Comparison of ENCODE assay signal across 21 mouse cellular contexts in the genomic region with DNA sequence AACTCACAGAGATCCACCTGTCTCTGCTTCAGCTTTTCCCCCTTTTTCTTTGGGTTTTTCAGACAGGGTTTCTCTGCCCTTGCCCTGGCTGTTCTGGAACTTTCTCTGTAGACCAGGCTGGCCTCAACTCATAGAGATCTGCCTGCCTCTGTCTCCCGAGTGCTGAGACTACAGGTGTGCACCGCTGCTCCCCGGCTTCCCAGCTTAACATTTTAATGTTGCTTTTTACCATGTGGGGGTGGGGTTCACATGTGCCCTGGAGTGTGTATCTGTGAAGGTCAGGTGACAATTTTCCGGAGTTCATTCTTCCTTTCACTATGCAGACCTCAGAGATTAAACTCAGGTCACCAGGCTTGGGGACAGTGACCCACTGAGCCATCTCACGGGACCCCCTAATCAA. TPM values are rescaled to one million over a fixed set of nuclear protein-coding genes. Genes with fewer than 3 reads are reported as not detected.
DNase-seq lines count a peak whose midpoint lies in the region; ATAC-seq lines count a peak whose summit lies in the region.
"Had no signal": no experiment of that assay in that cellular context is flagged by ENCODE, and none has a peak within 500 bp of the region (broad histone marks: within the 10 kb centered on the region; RNA-seq: fewer than 3 reads in every experiment).

No protein-coding gene starts in this region.

- ATAC-seq in heart, embryonic 12.5 days (ENCODE audit: insufficient number of reproducible peaks, low FRiP score), result no peak
- ATAC-seq: forebrain, embryonic 14.5 days; forebrain, embryonic 16.5 days had no signal

- no peak overlapping the region for H3K4me3 ChIP-seq in heart, embryonic 10.5 days
- no peak overlapping the region for H3K4me3 ChIP-seq in heart, embryonic 12.5 days
- H3K4me3 ChIP-seq: embryonic facial prominence, embryonic 13.5 days; embryonic facial prominence, embryonic 15.5 days; erythroblast, embryonic 14.5 days; forebrain, embryonic 10.5 days; forebrain, embryonic 12.5 days had no signal

- H3K9me3 ChIP-seq in heart, embryonic 10.5 days, result no peaks in the 10 kb centered on the region
- no peaks in the 10 kb centered on the region for H3K9me3 ChIP-seq in heart, embryonic 12.5 days (replicated peaks)
- H3K9me3 ChIP-seq: embryonic facial prominence, embryonic 13.5 days; embryonic facial prominence, embryonic 15.5 days; forebrain, embryonic 10.5 days; forebrain, embryonic 12.5 days had no signal

- peaks cover 9% of the 10 kb centered on the region for H3K36me3 ChIP-seq in heart, embryonic 10.5 days
- H3K36me3 ChIP-seq in heart, embryonic 12.5 days, result peaks cover 8% of the 10 kb centered on the region

- no peaks in the 10 kb centered on the region for H3K27me3 ChIP-seq in heart, embryonic 10.5 days (ENCODE audit: insufficient read depth, poor library complexity, severe bottlenecking)
- H3K27me3 ChIP-seq in heart, embryonic 12.5 days (replicated peaks), result no peaks in the 10 kb centered on the region
- H3K27me3 ChIP-seq: embryonic facial prominence, embryonic 13.5 days; embryonic facial prominence, embryonic 15.5 days; forebrain, embryonic 12.5 days had no signal

- H3K4me2 ChIP-seq in heart, embryonic 12.5 days, result no peak overlapping the region
- H3K4me2 ChIP-seq: embryonic facial prominence, embryonic 13.5 days; embryonic facial prominence, embryonic 15.5 days; forebrain, embryonic 12.5 days had no signal

- 79% methylated on average over 5 of the region's 5 CpGs for WGBS in heart, embryonic 10.5 days
- 77% methylated on average over 5 of the region's 5 CpGs for WGBS in heart, embryonic 12.5 days

- peaks cover 15% of the 10 kb centered on the region for H3K4me1 ChIP-seq in heart, embryonic 10.5 days
- peaks cover 14% of the 10 kb centered on the region for H3K4me1 ChIP-seq in heart, embryonic 12.5 days (replicated peaks)

- no peak overlapping the region for H3K27ac ChIP-seq in heart, embryonic 10.5 days
- H3K27ac ChIP-seq in heart, embryonic 12.5 days (ENCODE audit: poor library complexity, severe bottlenecking), result no peak overlapping the region
- H3K27ac ChIP-seq: embryonic facial prominence, embryonic 13.5 days; embryonic facial prominence, embryonic 15.5 days; forebrain, embryonic 10.5 days; forebrain, embryonic 12.5 days had no signal

- peak; percentile 20 for DNase-seq in cerebellum, adult 9-10 months
- no peak for DNase-seq in cerebellum, adult 11 months
- peak; percentile 30 for DNase-seq in heart, embryonic 10.5 days (ENCODE audit: low spot score)
- peak; percentile 88 for DNase-seq in A20 (ENCODE audit: low read depth, low spot score)
- DNase-seq: adrenal gland, adult 2 months; adrenal gland, postnatal 10 days; adrenal gland, postnatal 25 days; cerebellum, adult 11-12 months; cerebellum, adult 2 months; cerebellum, adult 9-11 months; cerebellum, postnatal 14 days; cerebellum, postnatal 36 days; embryo, embryonic 11 days had no signal

- no peak overlapping the region for H3K9ac ChIP-seq in heart, embryonic 12.5 days
- H3K9ac ChIP-seq: embryonic facial prominence, embryonic 13.5 days; embryonic facial prominence, embryonic 15.5 days; forebrain, embryonic 12.5 days had no signal

RNA-seq across cellular contexts. Expression of gene Neil1, which starts 2.1 kb away (rescaled TPM):
- 4.5 TPM in 2 replicates for polyA plus RNA-seq in heart, embryonic 10.5 days (2016; fragmentation: Nextera tagmentation; extraction: Ambion mirVana)
- 4.3 and 5.2 TPM in 2 replicates for polyA plus RNA-seq in heart, embryonic 12.5 days (2016; fragmentation: Nextera tagmentation; extraction: Ambion mirVana)

RNA-seq across cellular contexts. Expression of gene Commd4, which starts 7.9 kb away (rescaled TPM):
- 79.9 and 92.8 TPM in 2 replicates for polyA plus RNA-seq in heart, embryonic 10.5 days (2016; fragmentation: Nextera tagmentation; extraction: Ambion mirVana)
- polyA plus RNA-seq in heart, embryonic 12.5 days (2016; fragmentation: Nextera tagmentation; extraction: Ambion mirVana), result 60.3 and 61.5 TPM in 2 replicates

RNA-seq across cellular contexts. Expression of gene Man2c1, which starts 19.7 kb away (rescaled TPM):
- polyA plus RNA-seq in heart, embryonic 10.5 days (2016; fragmentation: Nextera tagmentation; extraction: Ambion mirVana), result 73.7 and 78.3 TPM in 2 replicates
- 57.1 and 59.6 TPM in 2 replicates for polyA plus RNA-seq in heart, embryonic 12.5 days (2016; fragmentation: Nextera tagmentation; extraction: Ambion mirVana)
